ENCODE assay signal across 11 mouse cellular contexts in the genomic region with DNA sequence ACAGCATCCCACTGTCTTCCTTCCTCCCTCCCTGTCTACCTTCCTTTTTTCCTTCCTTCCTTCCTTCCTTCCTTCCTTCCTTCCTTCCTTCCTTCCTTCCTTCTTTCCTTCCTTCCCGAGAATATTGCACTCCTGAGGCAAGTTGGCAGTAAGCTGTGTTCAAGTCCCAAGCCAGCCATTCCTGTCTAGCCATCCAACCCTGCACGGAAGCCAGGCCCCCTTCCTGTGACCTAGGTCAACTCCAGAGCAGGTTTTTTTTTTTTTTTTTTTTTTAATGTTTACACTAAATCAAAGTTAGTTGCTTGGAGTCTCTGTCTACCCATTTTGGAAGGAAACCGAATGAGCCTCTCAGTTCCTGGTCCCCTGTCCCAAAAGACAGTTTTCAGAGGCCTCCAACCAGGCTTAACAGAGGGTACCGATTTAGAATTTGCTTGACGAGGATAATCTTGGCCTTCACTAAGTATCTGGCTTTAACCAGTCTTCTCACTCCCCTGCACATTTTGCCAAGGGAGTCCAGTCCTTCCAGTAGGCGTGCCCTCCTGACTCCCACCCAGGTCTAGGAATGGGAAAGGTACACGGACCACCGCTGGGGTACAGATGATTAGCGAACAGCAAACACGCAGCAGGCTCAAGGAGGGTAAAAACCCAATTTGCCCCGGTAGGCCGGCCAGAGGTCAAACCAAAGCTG. TPM values are rescaled to one million over a fixed set of nuclear protein-coding genes. Genes with fewer than 3 reads are reported as not detected.
A peak's percentile ranks its signal among the peaks of the same experiment; 100 is the strongest.
DNase-seq lines count a peak whose midpoint lies in the region; ATAC-seq lines count a peak whose summit lies in the region.
"Had no signal": no experiment of that assay in that cellular context is flagged by ENCODE, and none has a peak within 500 bp of the region (broad histone marks: within the 10 kb centered on the region; RNA-seq: fewer than 3 reads in every experiment).

No protein-coding gene starts in this region.

- H3K36me3 ChIP-seq in kidney, embryonic 16.5 days (ENCODE audit: insufficient read depth, low read length) = no peaks in the 10 kb centered on the region
- H3K36me3 ChIP-seq in embryonic facial prominence, embryonic 13.5 days = no peaks in the 10 kb centered on the region
- no peaks in the 10 kb centered on the region for H3K36me3 ChIP-seq in hindbrain, embryonic 14.5 days (replicated peaks; ENCODE audit: control insufficient read depth, insufficient read depth)
- no peaks in the 10 kb centered on the region for H3K36me3 ChIP-seq in midbrain, embryonic 14.5 days (ENCODE audit: control insufficient read depth, insufficient read depth, low read length)

- H3K27me3 ChIP-seq in kidney, embryonic 16.5 days (ENCODE audit: insufficient read depth, low read length) = no peaks in the 10 kb centered on the region
- H3K27me3 ChIP-seq in embryonic facial prominence, embryonic 13.5 days = no peaks in the 10 kb centered on the region
- peaks cover 24% of the 10 kb centered on the region for H3K27me3 ChIP-seq in hindbrain, embryonic 14.5 days (ENCODE audit: control insufficient read depth, insufficient read depth, low read length)
- H3K27me3 ChIP-seq in midbrain, embryonic 14.5 days (ENCODE audit: control insufficient read depth, insufficient read depth, low read length) = peaks cover 5% of the 10 kb centered on the region; the same call in 1 of the 2 replicates

- H3K9me3 ChIP-seq in kidney, embryonic 16.5 days (ENCODE audit: low read length) = no peaks in the 10 kb centered on the region
- H3K9me3 ChIP-seq in embryonic facial prominence, embryonic 13.5 days = no peaks in the 10 kb centered on the region
- no peaks in the 10 kb centered on the region for H3K9me3 ChIP-seq in hindbrain, embryonic 14.5 days (ENCODE audit: control insufficient read depth, low read length)
- H3K9me3 ChIP-seq in midbrain, embryonic 14.5 days (ENCODE audit: control insufficient read depth, low read length) = no peaks in the 10 kb centered on the region

- WGBS in kidney, embryonic 16.5 days = 6% methylated on average over 12 of the region's 12 CpGs
- WGBS in embryonic facial prominence, embryonic 13.5 days = 7% methylated on average over 12 of the region's 12 CpGs
- 8% methylated on average over 12 of the region's 12 CpGs for WGBS in hindbrain, embryonic 14.5 days
- WGBS in midbrain, embryonic 14.5 days = 10% methylated on average over 12 of the region's 12 CpGs

- peak overlapping the region; percentile 91 for H3K27ac ChIP-seq in kidney, embryonic 16.5 days (ENCODE audit: low read length)
- peak overlapping the region; percentile 84 for H3K27ac ChIP-seq in embryonic facial prominence, embryonic 13.5 days
- H3K27ac ChIP-seq in hindbrain, embryonic 14.5 days = no peak overlapping the region
- H3K27ac ChIP-seq in midbrain, embryonic 14.5 days (replicated peaks; ENCODE audit: low read depth, low read length) = no peak overlapping the region
- H3K27ac ChIP-seq: macrophage had no signal

- peak overlapping the region; percentile 2; the same call in 1 of the 2 replicates for H3K4me3 ChIP-seq in kidney, embryonic 16.5 days (ENCODE audit: low read length)
- 0 out of 2 replicates have a peak overlapping the region, but pooled peaks have one; percentile 10 for H3K4me3 ChIP-seq in embryonic facial prominence, embryonic 13.5 days
- no peak overlapping the region for H3K4me3 ChIP-seq in hindbrain, embryonic 14.5 days (replicated peaks; ENCODE audit: low read length)
- no peak overlapping the region for H3K4me3 ChIP-seq in midbrain, embryonic 14.5 days (replicated peaks; ENCODE audit: low read depth, low read length)

- peaks cover 40% of the 10 kb centered on the region for H3K4me1 ChIP-seq in kidney, embryonic 16.5 days (ENCODE audit: insufficient read depth, low read length)
- H3K4me1 ChIP-seq in embryonic facial prominence, embryonic 13.5 days = peaks cover 27% of the 10 kb centered on the region
- peaks cover 5% of the 10 kb centered on the region; the same call in 1 of the 2 replicates for H3K4me1 ChIP-seq in hindbrain, embryonic 14.5 days (replicated peaks; ENCODE audit: control insufficient read depth, insufficient read depth, low read length)
- H3K4me1 ChIP-seq in midbrain, embryonic 14.5 days (ENCODE audit: control insufficient read depth, insufficient read depth, low read length) = peaks cover 4% of the 10 kb centered on the region

- intact Hi-C loops in left cerebral cortex, postnatal 25 days (cut with DNase I) = no loop called here

- peak; percentile 60 for ATAC-seq in kidney, embryonic 16.5 days (ENCODE audit: low FRiP score, low TSS enrichment)
- 0 out of 2 replicates have a peak, but pooled peaks have one; percentile 3 for ATAC-seq in embryonic facial prominence, embryonic 13.5 days (ENCODE audit: insufficient number of reproducible peaks, insufficient read depth, low FRiP score, low TSS enrichment, low read depth)
- no peak for ATAC-seq in hindbrain, embryonic 14.5 days (ENCODE audit: low FRiP score)
- ATAC-seq in midbrain, embryonic 14.5 days (ENCODE audit: low FRiP score, low TSS enrichment) = no peak

- peak overlapping the region; percentile 41 for H3K4me2 ChIP-seq in kidney, embryonic 16.5 days (replicated peaks; ENCODE audit: low read depth, low read length)
- peak overlapping the region; percentile 46 for H3K4me2 ChIP-seq in embryonic facial prominence, embryonic 13.5 days
- H3K4me2 ChIP-seq in hindbrain, embryonic 14.5 days (replicated peaks) = peak overlapping the region; percentile 22; the same call in 1 of the 2 replicates
- H3K4me2 ChIP-seq in midbrain, embryonic 14.5 days (ENCODE audit: low read length) = peak overlapping the region; percentile 13; the same call in 1 of the 2 replicates

- H3K9ac ChIP-seq in kidney, embryonic 16.5 days (replicated peaks; ENCODE audit: low read length) = peak overlapping the region; percentile 23; the same call in 1 of the 2 replicates
- peak overlapping the region; percentile 1; the same call in 1 of the 2 replicates for H3K9ac ChIP-seq in embryonic facial prominence, embryonic 13.5 days
- no peak overlapping the region for H3K9ac ChIP-seq in hindbrain, embryonic 14.5 days
- no peak overlapping the region for H3K9ac ChIP-seq in midbrain, embryonic 14.5 days (replicated peaks; ENCODE audit: low read length)

- DNase-seq in kidney, postnatal 14 days = no peak
- no peak for DNase-seq in hindbrain, embryonic 14.5 days (ENCODE audit: low spot score)
- no peak for DNase-seq in midbrain, embryonic 14.5 days
- no peak for DNase-seq in left cerebral cortex, postnatal 25 days (ENCODE audit: low spot score in 2 of 2)
- no peak for DNase-seq in gastrocnemius, adult 8-10 months (ENCODE audit: low spot score in 2 of 2)
- DNase-seq in T-cell, adult 2 months (ENCODE audit: low spot score) = no peak
- DNase-seq: cerebellum, adult 18-20 months; right cerebral cortex, postnatal 14 days had no signal

RNA-seq across cellular contexts. Expression of gene Ctdsp2, which starts 7.0 kb away (rescaled TPM):
- polyA plus RNA-seq in kidney, embryonic 16.5 days (2015; fragmentation: Nextera tagmentation; extraction: Ambion mirVana) = 70.5 and 76.1 TPM in 2 replicates
- polyA plus RNA-seq in embryonic facial prominence, embryonic 13.5 days (2015; fragmentation: Nextera tagmentation; extraction: Ambion mirVana) = 84.8 and 87.4 TPM in 2 replicates
- polyA plus RNA-seq in hindbrain, embryonic 14.5 days (2014; fragmentation: Nextera tagmentation; extraction: Ambion mirVana) = 22.9 and 25.0 TPM in 2 replicates
- polyA plus RNA-seq in midbrain, embryonic 14.5 days (2014; fragmentation: Nextera tagmentation; extraction: Ambion mirVana) = 19.1 and 26.2 TPM in 2 replicates
- 10 to 100 TPM; 69.2 to 80.7 TPM for total RNA-seq in left cerebral cortex, postnatal 25 days (2021)
- total RNA-seq in gastrocnemius, adult 8-10 months (2022) = 100 to 1,000 TPM; 103 to 118 (median 106) TPM

RNA-seq across cellular contexts. Expression of gene Avil, which starts 29.0 kb away (rescaled TPM):
- 0.17 and 0.22 TPM in 2 replicates for polyA plus RNA-seq in kidney, embryonic 16.5 days (2015; fragmentation: Nextera tagmentation; extraction: Ambion mirVana)
- 0.58 and 0.97 TPM in 2 replicates for polyA plus RNA-seq in embryonic facial prominence, embryonic 13.5 days (2015; fragmentation: Nextera tagmentation; extraction: Ambion mirVana)
- polyA plus RNA-seq in hindbrain, embryonic 14.5 days (2014; fragmentation: Nextera tagmentation; extraction: Ambion mirVana) = 0.60 and 2.5 TPM in 2 replicates
- 1.9 and 2.1 TPM in 2 replicates for polyA plus RNA-seq in midbrain, embryonic 14.5 days (2014; fragmentation: Nextera tagmentation; extraction: Ambion mirVana)
- under 1 TPM in 1 of 2 experiments, not detected in 1; 0.25 TPM for total RNA-seq in left cerebral cortex, postnatal 25 days (2021)
- 1 to 10 TPM; 2.3 to 5.7 (median 3.6) TPM for total RNA-seq in gastrocnemius, adult 8-10 months (2022)
- polyA plus RNA-seq: macrophage had no signal

RNA-seq across cellular contexts. Expression of gene Tsfm, which starts 59.1 kb away (rescaled TPM):
- polyA plus RNA-seq in kidney, embryonic 16.5 days (2015; fragmentation: Nextera tagmentation; extraction: Ambion mirVana) = 102 and 103 TPM in 2 replicates
- polyA plus RNA-seq in embryonic facial prominence, embryonic 13.5 days (2015; fragmentation: Nextera tagmentation; extraction: Ambion mirVana) = 78.2 and 84.5 TPM in 2 replicates
- polyA plus RNA-seq in hindbrain, embryonic 14.5 days (2014; fragmentation: Nextera tagmentation; extraction: Ambion mirVana) = 59.1 and 65.0 TPM in 2 replicates
- 56.0 and 64.9 TPM in 2 replicates for polyA plus RNA-seq in midbrain, embryonic 14.5 days (2014; fragmentation: Nextera tagmentation; extraction: Ambion mirVana)
- 10 to 100 TPM; 30.1 to 37.1 TPM for total RNA-seq in left cerebral cortex, postnatal 25 days (2021)
- total RNA-seq in gastrocnemius, adult 8-10 months (2022) = 10 to 100 TPM; 19.5 to 24.0 (median 21.7) TPM

Comparison
In these comparisons a context has a peak if more than half of its experiments do, and no peak if none do; other contexts are left out.
1. ATAC-seq: peak in kidney, embryonic 16.5 days (single experiment) and embryonic facial prominence, embryonic 13.5 days (single experiment); none in hindbrain, embryonic 14.5 days (single experiment) and midbrain, embryonic 14.5 days (single experiment).
2. H3K27ac ChIP-seq: peak in kidney, embryonic 16.5 days (single experiment) and embryonic facial prominence, embryonic 13.5 days (single experiment); none in hindbrain, embryonic 14.5 days (single experiment) and midbrain, embryonic 14.5 days (single experiment).
3. H3K4me3 ChIP-seq: peak in kidney, embryonic 16.5 days (single experiment) and embryonic facial prominence, embryonic 13.5 days (single experiment); none in hindbrain, embryonic 14.5 days (single experiment) and midbrain, embryonic 14.5 days (single experiment).
4. H3K9ac ChIP-seq: peak in kidney, embryonic 16.5 days (single experiment) and embryonic facial prominence, embryonic 13.5 days (single experiment); none in hindbrain, embryonic 14.5 days (single experiment) and midbrain, embryonic 14.5 days (single experiment).
5. Peak in every context shown above with its lines, with median percentiles within 50 percentile points of each other: H3K4me2 ChIP-seq.